Mouse (Mus musculus) embryo, embryonic 10 days (tissue): ENCODE results near the gene Herc4.
"Not testable (repeated sequence)": the region's sequence is repeated elsewhere in the genome, so short reads cannot be mapped to it uniquely, and the experiment has no call there.

ENCODE experiments used
- DNase-seq: peaks from one replicate; pipeline ENCODE4 v3.0.0-alpha.2; 2015; ENCODE audit warnings: low spot score

Gene Herc4

DNA sequence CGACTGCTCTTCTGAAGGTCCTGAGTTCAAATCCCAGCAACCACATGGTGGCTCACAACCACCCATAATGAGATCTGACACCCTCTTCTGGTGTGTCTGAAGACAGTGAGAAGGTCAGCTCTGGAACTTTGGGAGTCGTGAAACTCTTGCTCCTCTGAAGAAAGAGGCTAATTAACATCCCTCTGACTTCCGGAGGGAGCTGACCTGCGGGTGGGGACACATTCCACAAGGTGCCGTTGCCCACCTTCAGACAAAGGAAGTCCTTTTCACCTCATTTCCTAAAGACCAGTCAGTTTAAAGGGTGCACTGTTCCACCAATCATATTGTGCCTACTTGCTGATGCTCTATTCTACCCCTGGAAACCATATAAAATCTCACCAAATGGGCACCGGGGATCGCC is 107.5 kb downstream of the Herc4 start:
- DNase-seq, result not testable (repeated sequence)

DNA sequence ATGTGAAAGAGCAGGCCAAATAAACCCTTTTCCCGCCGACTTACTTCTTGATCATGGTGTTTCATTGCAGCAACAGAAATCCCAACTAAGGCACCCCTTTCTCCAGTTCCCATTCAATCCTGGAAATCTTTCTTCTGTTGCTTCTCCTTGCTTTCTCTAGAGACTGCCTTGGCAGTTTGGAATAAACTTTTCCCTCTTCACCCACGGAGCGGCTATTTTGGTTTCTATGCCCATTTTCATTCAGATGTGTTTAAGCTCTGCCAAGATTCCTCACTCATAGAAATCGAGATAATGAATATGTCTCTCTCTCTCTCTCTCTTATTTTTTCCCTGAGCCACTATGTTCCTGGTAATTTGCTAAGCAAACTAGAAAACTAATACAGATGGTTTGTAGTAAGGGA is 108.5 kb downstream of the Herc4 start:
- DNase-seq, result no peak

DNA sequence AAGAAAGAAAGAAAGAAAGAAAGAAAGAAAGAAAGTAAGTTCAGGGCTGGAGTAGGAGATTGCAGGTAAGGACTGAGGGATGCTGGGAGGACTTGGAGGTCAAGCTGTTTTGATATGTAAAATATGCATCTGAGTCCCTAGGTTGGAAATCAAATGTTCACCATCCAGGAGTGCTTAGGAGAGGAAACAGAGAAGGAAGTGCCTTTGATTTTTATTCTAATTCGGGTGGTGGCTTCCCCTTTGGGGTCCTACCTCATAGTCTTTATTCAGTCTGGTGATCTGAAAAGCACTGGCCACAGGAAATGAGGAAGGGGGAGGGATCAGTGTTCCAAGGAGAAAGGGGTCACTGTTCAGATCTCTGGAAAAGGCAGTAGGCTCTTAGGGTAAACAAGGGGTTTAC is 116.9 kb downstream of the Herc4 start:
- no peak for DNase-seq

DNA sequence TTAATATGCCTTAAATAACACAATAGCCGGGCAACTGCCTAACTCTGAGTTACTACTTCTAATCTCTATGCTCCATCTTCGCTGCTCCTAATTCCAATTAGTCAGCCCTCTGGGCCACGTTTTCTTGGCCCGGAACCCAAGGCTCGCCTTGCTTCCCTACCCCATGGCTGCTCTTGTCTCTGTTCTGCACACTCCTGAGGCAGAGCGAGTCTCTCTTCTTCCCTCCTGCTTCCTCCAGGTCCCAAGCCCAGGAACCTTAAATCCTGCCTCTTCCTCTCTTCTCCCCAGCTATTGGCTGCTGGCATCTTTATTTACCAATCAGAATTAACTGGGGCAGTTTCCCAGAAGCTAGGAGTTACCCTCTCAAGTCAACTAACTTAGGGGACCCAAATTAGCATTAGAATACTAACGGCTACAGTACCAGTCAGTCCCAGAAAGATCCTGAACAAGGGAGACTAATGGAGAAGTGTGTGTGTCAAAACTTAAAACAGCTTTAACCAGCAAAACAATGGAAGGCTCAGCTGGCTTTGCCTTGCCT is 122.4 kb downstream of the Herc4 start:
- DNase-seq, result no peak

DNA sequence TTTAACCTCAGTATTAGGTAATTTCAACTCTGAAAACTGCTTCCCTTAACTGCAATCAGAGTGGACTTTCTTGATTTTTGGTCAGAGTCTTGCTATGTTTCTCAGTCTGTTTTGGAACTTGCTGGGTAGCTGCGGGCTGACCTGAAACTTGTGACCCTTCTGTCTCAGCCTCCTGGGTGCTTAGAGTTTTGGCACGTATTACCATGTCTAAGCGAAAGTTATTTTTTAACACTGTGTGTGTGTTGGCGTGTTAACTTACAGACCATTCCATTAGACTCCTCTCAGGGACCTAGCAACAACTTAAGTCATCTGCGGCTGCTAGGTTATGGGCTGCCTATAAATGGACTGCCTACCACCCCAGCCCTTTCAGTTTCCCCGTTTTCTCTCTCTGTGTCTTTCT is 123.8 kb downstream of the Herc4 start:
- DNase-seq, result no peak
